In the genomic region with DNA sequence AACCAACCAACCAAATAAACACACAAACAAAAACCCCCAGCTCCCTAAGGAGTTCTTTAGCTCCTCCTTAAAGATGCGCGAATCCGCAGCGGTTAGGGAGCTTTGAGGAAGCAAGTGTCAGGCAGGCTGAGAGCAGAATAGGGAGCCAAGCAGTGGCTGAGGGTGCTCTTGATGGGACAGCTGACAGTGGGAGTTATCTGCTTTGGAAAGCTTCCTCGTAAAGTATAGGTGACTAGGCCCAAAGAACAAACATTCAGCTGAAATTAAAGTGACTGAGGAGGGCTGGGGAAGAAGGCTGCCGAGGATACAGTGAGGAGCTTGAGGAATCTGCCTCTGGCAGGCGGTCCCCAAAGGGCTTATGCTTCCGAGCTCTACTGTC, we compare ENCODE assay signal across 8 mouse cellular contexts. TPM values are rescaled to one million over a fixed set of nuclear protein-coding genes. Genes with fewer than 3 reads are reported as not detected.
A peak's percentile ranks its signal among the peaks of the same experiment; 100 is the strongest.
DNase-seq lines count a peak whose midpoint lies in the region; ATAC-seq and TF ChIP-seq lines count a peak whose summit lies in the region.

No protein-coding gene starts in this region.

- WGBS in heart, adult 2 months: 23% methylated on average over 8 of the region's 8 CpGs
- WGBS in embryonic facial prominence, embryonic 12.5 days: 17% methylated on average over 8 of the region's 8 CpGs
- WGBS in hindbrain, postnatal 0 days: 26% methylated on average over 8 of the region's 8 CpGs

- H3K9me3 ChIP-seq in G1E (replicated peaks): no peaks in the 10 kb centered on the region
- H3K9me3 ChIP-seq in embryonic facial prominence, embryonic 12.5 days: no peaks in the 10 kb centered on the region
- no peaks in the 10 kb centered on the region for H3K9me3 ChIP-seq in hindbrain, postnatal 0 days (ENCODE audit: low read length)

- H3K27ac ChIP-seq in heart, adult 2 months: peak overlapping the region; percentile 75
- no peak overlapping the region for H3K27ac ChIP-seq in embryonic facial prominence, embryonic 12.5 days
- H3K27ac ChIP-seq in hindbrain, postnatal 0 days: no peak overlapping the region; the same call in 1 of the 2 replicates

- no peak; the same call in 1 of the 2 replicates for TF ChIP-seq POLR2A in heart, adult 2 months (IDR thresholded peaks at IDR 0.05; ENCODE audit: insufficient read depth, low read depth, low read length)

- H3K4me2 ChIP-seq in embryonic facial prominence, embryonic 12.5 days (replicated peaks): peak overlapping the region; percentile 52
- peak overlapping the region; percentile 59 for H3K4me2 ChIP-seq in hindbrain, postnatal 0 days (ENCODE audit: low read depth, low read length)

- DNase-seq in heart, adult 2 months: peak in 1 of 2 experiments; percentile 46
- no peak for DNase-seq in heart, adult 9 months (ENCODE audit: low spot score in 2 of 2)
- peak; percentile 2 for DNase-seq in G1E (ENCODE audit: low spot score)
- DNase-seq in hindbrain, postnatal 0 days (ENCODE audit: low spot score): peak; percentile 41
- DNase-seq in T-cell, adult 2 months (ENCODE audit: low spot score): no peak
- DNase-seq in ovary, adult 18-20 months (ENCODE audit: low spot score): no peak

- TF ChIP-seq CTCF in heart, adult 2 months (IDR thresholded peaks at IDR 0.05): no peak
- TF ChIP-seq CTCF in G1E (IDR thresholded peaks at IDR 0.05; ENCODE audit: low read depth, low read length): no peak
- TF ChIP-seq CTCF in hindbrain, postnatal 0 days (IDR thresholded peaks at IDR 0.05; ENCODE audit: low read depth): no peak

- TF ChIP-seq EP300 in heart, adult 2 months (IDR thresholded peaks at IDR 0.05; ENCODE audit: insufficient read depth, low read depth, low read length): no peak

- peak overlapping the region; percentile 46 for H3K9ac ChIP-seq in heart, adult 2 months (ENCODE audit: low read depth, low read length)
- no peak overlapping the region for H3K9ac ChIP-seq in embryonic facial prominence, embryonic 12.5 days
- peak overlapping the region; percentile 48; the same call in 1 of the 2 replicates for H3K9ac ChIP-seq in hindbrain, postnatal 0 days (replicated peaks; ENCODE audit: low read length)

- intact Hi-C loops in heart, adult 2 months (cut with DNase I): no loop called here

- peaks cover 5% of the 10 kb centered on the region for H3K4me1 ChIP-seq in heart, adult 2 months (ENCODE audit: control insufficient read depth, insufficient read depth, low read length)
- peaks cover 13% of the 10 kb centered on the region for H3K4me1 ChIP-seq in G1E (ENCODE audit: insufficient read depth, low read depth, low read length)
- H3K4me1 ChIP-seq in embryonic facial prominence, embryonic 12.5 days: no peaks in the 10 kb centered on the region
- no peaks in the 10 kb centered on the region for H3K4me1 ChIP-seq in hindbrain, postnatal 0 days (ENCODE audit: insufficient read depth, low read length)

- H3K4me3 ChIP-seq in heart, adult 2 months: peak overlapping the region; percentile 67
- peak overlapping the region; percentile 74 for H3K4me3 ChIP-seq in G1E (ENCODE audit: low read depth, low read length)
- peak overlapping the region; percentile 52 for H3K4me3 ChIP-seq in embryonic facial prominence, embryonic 12.5 days
- H3K4me3 ChIP-seq in hindbrain, postnatal 0 days (ENCODE audit: low read length): peak overlapping the region; percentile 50

- no peaks in the 10 kb centered on the region for H3K27me3 ChIP-seq in heart, adult 2 months (ENCODE audit: control insufficient read depth, insufficient read depth, low read length)
- no peaks in the 10 kb centered on the region for H3K27me3 ChIP-seq in G1E (ENCODE audit: insufficient read depth, low read length)
- H3K27me3 ChIP-seq in embryonic facial prominence, embryonic 12.5 days: peaks cover 18% of the 10 kb centered on the region
- no peaks in the 10 kb centered on the region for H3K27me3 ChIP-seq in hindbrain, postnatal 0 days (ENCODE audit: insufficient read depth, low read length)

- ATAC-seq in G1E (ENCODE audit: extremely low read depth, insufficient number of reproducible peaks, low FRiP score, poor library complexity, severe bottlenecking): 0 out of 2 replicates have a peak, but pooled peaks have one; percentile 8
- no peak for ATAC-seq in embryonic facial prominence, embryonic 12.5 days (ENCODE audit: insufficient number of reproducible peaks, insufficient read depth, low FRiP score, low TSS enrichment)
- ATAC-seq in hindbrain, postnatal 0 days: peak; percentile 47; the same call in 1 of the 2 replicates
- ATAC-seq in megakaryocyte, adult 5-6 weeks (ENCODE audit: poor library complexity, severe bottlenecking): peak; percentile 78

- H3K79me2 ChIP-seq in heart, adult 2 months (replicated peaks; ENCODE audit: control insufficient read depth, insufficient read depth, low read length): no peaks in the 10 kb centered on the region

- H3K36me3 ChIP-seq in heart, adult 2 months (ENCODE audit: control insufficient read depth, insufficient read depth, low read length): no peaks in the 10 kb centered on the region
- no peaks in the 10 kb centered on the region for H3K36me3 ChIP-seq in G1E (replicated peaks)
- no peaks in the 10 kb centered on the region for H3K36me3 ChIP-seq in embryonic facial prominence, embryonic 12.5 days
- no peaks in the 10 kb centered on the region for H3K36me3 ChIP-seq in hindbrain, postnatal 0 days (ENCODE audit: insufficient read depth, low read length)

RNA-seq across cellular contexts. Expression of a gene that starts 0.5 kb away (rescaled TPM):
- 10 to 100 TPM; 36.1 to 39.2 TPM for total RNA-seq in heart, adult 2 months (2021)
- polyA plus RNA-seq in heart, adult 2 months (2012; rRNA removed): 11.5 and 22.6 TPM in 2 replicates
- total RNA-seq in G1E (2014; fragmentation: Nextera tagmentation): 7.7 and 8.2 TPM in 2 replicates
- total RNA-seq in G1E (2017): 5.5 and 5.8 TPM in 2 replicates
- polyA plus RNA-seq in G1E (2012): 1.1 and 1.2 TPM in 2 replicates
- polyA plus RNA-seq in embryonic facial prominence, embryonic 12.5 days (2016; fragmentation: Nextera tagmentation; extraction: Ambion mirVana): 13.1 and 13.8 TPM in 2 replicates
- 13.8 and 14.2 TPM in 2 replicates for total RNA-seq in hindbrain, postnatal 0 days (2014; rRNA removed)
- polyA plus RNA-seq in hindbrain, postnatal 0 days (2015; fragmentation: Nextera tagmentation; extraction: Ambion mirVana): 6.6 and 7.5 TPM in 2 replicates
- 1.7 and 3.0 TPM in 2 replicates for total RNA-seq in megakaryocyte, adult 5-6 weeks (2015)
- total RNA-seq in megakaryocyte, adult 5-6 weeks (2017): 2.9 and 3.5 TPM in 2 replicates

RNA-seq across cellular contexts. Expression of a gene that starts 42.2 kb away (rescaled TPM):
- total RNA-seq in heart, adult 2 months (2021): not detected
- not detected in 2 replicates for polyA plus RNA-seq in heart, adult 2 months (2012; rRNA removed)
- total RNA-seq in G1E (2014; fragmentation: Nextera tagmentation): not detected in 2 replicates
- not detected in 2 replicates for total RNA-seq in G1E (2017)
- not detected in 2 replicates for polyA plus RNA-seq in G1E (2012)
- polyA plus RNA-seq in embryonic facial prominence, embryonic 12.5 days (2016; fragmentation: Nextera tagmentation; extraction: Ambion mirVana): not detected in 2 replicates
- total RNA-seq in hindbrain, postnatal 0 days (2014; rRNA removed): not detected in 2 replicates
- polyA plus RNA-seq in hindbrain, postnatal 0 days (2015; fragmentation: Nextera tagmentation; extraction: Ambion mirVana): not detected in 2 replicates
- total RNA-seq in megakaryocyte, adult 5-6 weeks (2015): not detected in 2 replicates
- total RNA-seq in megakaryocyte, adult 5-6 weeks (2017): not detected in 2 replicates

Comparison
In these comparisons a context has a peak if more than half of its experiments do, and no peak if none do; other contexts are left out.
1. DNase-seq: peak in G1E (single experiment) and hindbrain, postnatal 0 days (single experiment); none in heart, adult 9 months (0 of 2), T-cell, adult 2 months (single experiment) and ovary, adult 18-20 months (single experiment).
2. Peak in every context shown above with its lines, with median percentiles within 50 percentile points of each other: H3K4me3 ChIP-seq.